In the genomic region with DNA sequence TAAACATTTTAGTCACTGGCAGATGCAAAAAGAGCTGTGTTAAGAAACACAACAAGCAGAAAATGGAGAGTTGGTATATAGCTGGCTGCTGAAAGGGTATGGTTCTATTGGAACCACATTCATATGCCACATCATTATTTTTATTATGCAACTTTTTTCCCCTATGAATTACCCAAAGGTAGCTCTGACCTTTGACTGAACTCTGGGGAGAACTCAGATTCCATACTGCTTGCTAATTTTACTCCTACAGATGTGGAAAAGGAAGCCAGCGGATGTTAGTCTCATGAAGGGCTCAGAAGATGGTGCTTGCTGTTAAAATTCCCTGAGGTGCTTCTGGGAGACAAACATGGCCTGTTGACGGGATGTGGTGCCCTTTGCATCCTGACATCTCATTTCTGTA, we compare ENCODE assay signal across 21 mouse cellular contexts.
"Had no signal": no experiment of that assay in that cellular context is flagged by ENCODE, and none has a peak within 500 bp of the region (broad histone marks: within the 10 kb centered on the region; RNA-seq: fewer than 3 reads in every experiment).

No protein-coding gene starts in this region.

- H3K4me3 ChIP-seq: kidney, embryonic 15.5 days; left cerebral cortex, adult 2 months; limb, embryonic 12.5 days; liver, embryonic 12.5 days; liver, embryonic 15.5 days had no signal

- H3K4me2 ChIP-seq: kidney, embryonic 15.5 days; limb, embryonic 12.5 days; liver, embryonic 12.5 days; liver, embryonic 15.5 days; midbrain, embryonic 11.5 days had no signal

- H3K9me3 ChIP-seq: kidney, embryonic 15.5 days; limb, embryonic 12.5 days; liver, embryonic 12.5 days; liver, embryonic 15.5 days had no signal

- H3K9ac ChIP-seq: kidney, embryonic 15.5 days; limb, embryonic 12.5 days; liver, embryonic 12.5 days; liver, embryonic 15.5 days had no signal

- H3K27me3 ChIP-seq: kidney, embryonic 15.5 days; limb, embryonic 12.5 days; liver, embryonic 12.5 days; liver, embryonic 15.5 days had no signal

- ATAC-seq: liver, embryonic 12.5 days had no signal

- H3K4me1 ChIP-seq: kidney, embryonic 15.5 days; liver, embryonic 12.5 days; liver, embryonic 15.5 days had no signal

- H3K36me3 ChIP-seq: kidney, embryonic 15.5 days; limb, embryonic 12.5 days; liver, embryonic 12.5 days; liver, embryonic 15.5 days had no signal

- H3K27ac ChIP-seq: kidney, embryonic 15.5 days; left cerebral cortex, adult 2 months; limb, embryonic 12.5 days; liver, embryonic 12.5 days; liver, embryonic 15.5 days; stomach, postnatal 0 days had no signal

- DNase-seq: kidney, adult 18-20 months; kidney, postnatal 10 days; layer of hippocampus, postnatal 36 days; liver; lung, adult 2 months; lung, postnatal 14 days; lung, postnatal 4 days; midbrain, embryonic 14.5 days; right cerebral cortex, adult 18-20 months; right cerebral cortex, postnatal 14 days; right cerebral cortex, postnatal 4 days; thymus, adult 2 months; thymus, postnatal 14 days; thymus, postnatal 4 days had no signal
